Mouse (Mus musculus) lung, embryonic 16.5 days (tissue): Measurements from ENCODE around the gene Ap5z1. TPM values are rescaled to one million over a fixed set of nuclear protein-coding genes. Genes with fewer than 3 reads are reported as not detected.
A peak's percentile ranks its signal among the peaks of the same experiment; 100 is the strongest.

Source experiments
- ATAC-seq: fragments of 200-750 bp; cut with Nextera tagmentation; 2 replicates; pipeline ENCODE4 v1.8.0; 2017; ENCODE audit warnings: low read depth, mild to moderate bottlenecking, moderate library complexity
- H3K27ac ChIP-seq: fragments of 300-500 bp; sonication (generic); 2 replicates; pipeline ENCODE4 v1.5.1; 2014; ENCODE audit warnings: mild to moderate bottlenecking, control low read depth, low read length
- H3K27me3 ChIP-seq: fragments of 300-500 bp; sonication (generic); 2 replicates; pipeline ENCODE4 v1.6.1; 2014; ENCODE audit warnings: low read depth, low read length, mixed read lengths; ENCODE audit not compliant: control insufficient read depth, insufficient read depth
- H3K36me3 ChIP-seq: fragments of 300-500 bp; sonication (generic); 2 replicates; pipeline ENCODE4 v1.6.1; 2014; ENCODE audit warnings: low read length; ENCODE audit not compliant: control insufficient read depth, insufficient read depth
- H3K4me1 ChIP-seq: fragments of 300-500 bp; sonication (generic); replicated peaks from 2 replicates; pipeline ENCODE4 v1.6.1; 2014; ENCODE audit warnings: low read length, mixed read lengths; ENCODE audit not compliant: control insufficient read depth, insufficient read depth
- H3K4me2 ChIP-seq: fragments of 300-500 bp; sonication (generic); 2 replicates; pipeline ENCODE4 v1.6.1; 2014; ENCODE audit warnings: low read depth, low read length, control low read depth
- H3K4me3 ChIP-seq: fragments of 300-500 bp; sonication (generic); 2 replicates; pipeline ENCODE4 v1.5.1; 2014; ENCODE audit warnings: mild to moderate bottlenecking, low read length, control low read depth
- H3K9ac ChIP-seq: fragments of 300-500 bp; sonication (generic); 2 replicates; pipeline ENCODE4 v1.6.1; 2014; ENCODE audit warnings: low read length, control low read depth
- H3K9me3 ChIP-seq: fragments of 300-500 bp; sonication (generic); 2 replicates; pipeline ENCODE4 v1.6.1; 2016; ENCODE audit warnings: low read length; ENCODE audit not compliant: control insufficient read depth
- WGBS: fragments of 180-500 bp; shearing (Covaris S2); extraction: QIAGEN DNeasy Blood & Tissue Kit; methylation state at CpG from one replicate; pipeline ENCODE4 v1.1.7; 2014; 5-methylcytosine and 5-hydroxymethylcytosine counted together
- polyA plus RNA-seq: library from polyadenylated mRNA; unstranded; fragments of >200 nt; fragmentation: Nextera tagmentation; extraction: Ambion mirVana; gene quantifications from 2 replicates; pipeline ENCODE4 v1.2.1, GENCODE M21; 2015

Gene Ap5z1
- polyA plus RNA-seq, 1 experiment from 2014 or later = 10.3 TPM

DNA sequence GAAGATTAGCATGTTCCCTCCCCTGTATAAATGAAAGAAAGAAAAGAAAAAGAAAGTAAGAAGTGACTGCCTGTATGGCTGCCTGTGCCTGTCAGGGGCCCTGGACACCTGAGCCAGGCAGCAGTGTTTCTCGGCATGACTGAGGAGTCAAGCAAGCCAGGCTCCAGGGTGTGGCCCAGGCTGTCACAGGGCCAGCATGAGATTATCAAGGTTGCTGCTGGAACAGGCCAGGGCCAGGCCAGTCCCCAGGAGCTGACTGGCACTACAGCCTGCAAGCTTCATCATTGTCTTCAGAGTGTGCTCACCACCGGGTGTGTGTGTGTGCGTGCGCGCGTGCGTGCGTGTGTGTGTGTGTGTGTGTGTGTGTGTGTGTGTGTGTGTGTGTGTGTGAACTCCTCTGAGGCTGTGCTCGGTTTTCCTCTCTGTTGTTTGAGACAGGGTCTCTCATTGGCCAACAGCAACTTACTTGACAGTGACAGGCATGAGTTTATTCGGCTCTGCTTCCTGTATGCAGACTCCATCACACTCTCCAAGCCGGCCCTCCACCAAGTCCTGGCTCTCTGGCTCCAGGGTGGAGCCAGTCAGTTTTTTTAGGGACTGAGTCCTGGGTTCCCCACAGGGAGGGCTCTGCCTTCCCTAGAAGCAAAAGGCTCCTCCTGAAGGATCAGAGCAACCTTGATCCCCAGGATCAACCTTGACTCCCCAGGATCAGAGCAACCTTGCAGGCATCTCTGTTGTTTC, 18.8 kb upstream of the Ap5z1 start:
- ATAC-seq = no peak

DNA sequence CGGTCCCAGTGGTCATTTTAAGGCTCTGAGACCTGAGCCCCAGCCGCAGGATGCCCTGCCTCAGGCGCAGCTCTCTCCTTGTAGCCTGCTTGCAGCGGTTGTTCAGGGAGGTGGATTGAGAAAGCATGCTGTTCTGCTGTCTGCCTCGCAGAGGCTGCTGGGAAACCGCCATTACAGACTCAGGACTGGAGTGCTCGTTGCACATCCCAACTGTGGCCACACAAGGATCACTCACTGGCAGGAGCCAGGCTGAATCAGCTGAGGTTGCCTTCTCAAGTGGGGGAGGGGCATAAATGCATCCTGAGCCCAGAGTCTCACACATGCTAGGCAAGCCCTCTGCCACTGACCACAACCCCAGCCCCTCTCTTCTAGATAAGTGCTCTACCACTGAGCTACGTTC, 18.0 kb upstream of the Ap5z1 start:
- 56% methylated on average over 8 of the region's 8 CpGs for WGBS
- Histone ChIP-seq H3K4me2 (no peak overlapping the region), H3K36me3 (0 out of 2 replicates have a peak, but pooled peaks cover 8% of the 10 kb centered on the region), H3K9me3 (no peaks in the 10 kb centered on the region), H3K4me3 (no peak overlapping the region), H3K27ac (no peak overlapping the region; the same call in 1 of the 2 replicates), H3K27me3 (no peaks in the 10 kb centered on the region), H3K4me1 (peaks cover 41% of the 10 kb centered on the region), H3K9ac (no peak overlapping the region)
- no peak for ATAC-seq

More for the DNA sequence above, 18.8 kb upstream of the Ap5z1 start:
- no peak overlapping the region for H3K4me3 ChIP-seq
- H3K4me1 ChIP-seq = peaks cover 44% of the 10 kb centered on the region
- H3K4me2 ChIP-seq = no peak overlapping the region
- WGBS = 32% methylated on average over 6 of the region's 11 CpGs
- 0 out of 2 replicates have a peak, but pooled peaks cover 5% of the 10 kb centered on the region for H3K36me3 ChIP-seq
- peak overlapping the region; percentile 28; the same call in 1 of the 2 replicates for H3K9ac ChIP-seq
- H3K27ac ChIP-seq = peak overlapping the region; percentile 46; the same call in 1 of the 2 replicates
- no peaks in the 10 kb centered on the region for H3K9me3 ChIP-seq
- H3K27me3 ChIP-seq = no peaks in the 10 kb centered on the region

DNA sequence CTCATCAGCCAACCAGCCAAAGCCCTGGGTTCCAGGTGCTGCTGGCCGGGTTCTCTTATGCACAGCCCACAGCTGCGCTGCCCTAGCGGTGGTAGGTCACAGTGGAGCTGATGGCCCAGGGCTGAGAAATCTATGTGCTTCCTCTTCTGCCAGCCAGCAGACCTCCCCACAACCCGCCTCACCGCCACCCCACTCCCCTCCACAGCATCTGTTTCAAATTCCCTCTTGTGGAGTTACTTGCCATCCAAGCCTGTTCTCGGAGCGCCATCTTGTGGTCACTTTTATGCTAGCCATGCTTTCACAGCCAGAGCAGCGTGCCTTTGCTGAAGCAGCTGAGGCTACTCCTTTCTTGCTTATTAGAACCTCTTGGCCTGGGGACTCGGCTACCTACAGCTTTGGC, 15.7 kb upstream of the Ap5z1 start:
- Histone ChIP-seq H3K36me3 (peaks cover 10% of the 10 kb centered on the region; the same call in 1 of the 2 replicates), H3K4me2 (no peak overlapping the region), H3K4me1 (peaks cover 30% of the 10 kb centered on the region), H3K9ac (peak overlapping the region; percentile 10; the same call in 1 of the 2 replicates), H3K27ac (no peak overlapping the region), H3K4me3 (no peak overlapping the region), H3K27me3 (no peaks in the 10 kb centered on the region), H3K9me3 (no peaks in the 10 kb centered on the region)
- 9% methylated on average over 9 of the region's 9 CpGs for WGBS
- peak; percentile 71 for ATAC-seq

DNA sequence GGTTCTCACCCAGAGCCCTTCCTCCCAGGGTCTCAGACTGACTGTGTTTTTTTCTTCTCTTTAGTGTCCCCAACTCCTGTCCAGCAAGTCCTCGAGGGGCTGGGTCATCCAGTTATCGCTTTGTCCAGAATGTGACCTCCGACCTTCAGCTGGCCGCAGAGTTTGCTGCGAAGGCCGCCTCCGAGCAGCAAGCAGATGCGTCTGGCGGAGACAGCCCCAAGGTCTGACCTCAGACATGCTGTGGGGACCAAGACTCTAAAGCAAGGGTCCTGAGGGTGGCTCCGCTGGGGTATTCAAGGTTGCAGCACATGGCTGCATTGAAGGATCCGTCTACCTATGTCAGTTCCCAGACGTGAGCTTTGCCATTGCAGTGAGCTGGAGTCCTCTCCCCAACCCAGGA, 15.1 kb upstream of the Ap5z1 start:
- H3K9me3 ChIP-seq = no peaks in the 10 kb centered on the region
- H3K27me3 ChIP-seq = no peaks in the 10 kb centered on the region
- no peak overlapping the region for H3K27ac ChIP-seq
- ATAC-seq = no peak
- H3K4me1 ChIP-seq = peaks cover 25% of the 10 kb centered on the region
- 47% methylated on average over 12 of the region's 12 CpGs for WGBS
- no peak overlapping the region for H3K9ac ChIP-seq
- no peak overlapping the region for H3K4me3 ChIP-seq
- peaks cover 14% of the 10 kb centered on the region; the same call in 1 of the 2 replicates for H3K36me3 ChIP-seq
- no peak overlapping the region for H3K4me2 ChIP-seq

DNA sequence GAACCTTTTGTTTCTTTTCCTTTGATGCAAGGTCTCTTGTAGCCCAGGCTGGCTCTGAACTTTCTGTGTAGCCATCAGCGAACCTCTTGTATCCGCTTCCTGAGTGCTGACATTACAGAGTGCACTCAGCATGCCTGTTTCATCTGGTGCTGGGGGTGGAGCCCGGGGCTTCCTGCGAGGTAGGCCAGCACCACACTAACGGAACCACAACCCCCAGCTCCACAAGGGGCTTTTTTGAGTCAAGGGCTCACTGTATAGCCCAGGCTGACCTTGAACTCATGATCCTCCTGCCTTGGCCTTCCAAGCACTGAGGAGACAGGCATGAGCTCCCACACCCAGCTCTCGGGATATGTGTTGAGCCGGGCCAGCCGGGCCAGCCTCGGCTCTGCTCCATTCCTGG, 12.9 kb upstream of the Ap5z1 start:
- Histone ChIP-seq H3K27me3 (no peaks in the 10 kb centered on the region), H3K9ac (no peak overlapping the region), H3K36me3 (peaks cover 24% of the 10 kb centered on the region; the same call in 1 of the 2 replicates), H3K4me2 (no peak overlapping the region), H3K4me1 (0 out of 2 replicates have a peak, but pooled peaks cover 4% of the 10 kb centered on the region), H3K27ac (no peak overlapping the region), H3K9me3 (no peaks in the 10 kb centered on the region), H3K4me3 (no peak overlapping the region)
- ATAC-seq = no peak
- WGBS = 88% methylated on average over 9 of the region's 9 CpGs

DNA sequence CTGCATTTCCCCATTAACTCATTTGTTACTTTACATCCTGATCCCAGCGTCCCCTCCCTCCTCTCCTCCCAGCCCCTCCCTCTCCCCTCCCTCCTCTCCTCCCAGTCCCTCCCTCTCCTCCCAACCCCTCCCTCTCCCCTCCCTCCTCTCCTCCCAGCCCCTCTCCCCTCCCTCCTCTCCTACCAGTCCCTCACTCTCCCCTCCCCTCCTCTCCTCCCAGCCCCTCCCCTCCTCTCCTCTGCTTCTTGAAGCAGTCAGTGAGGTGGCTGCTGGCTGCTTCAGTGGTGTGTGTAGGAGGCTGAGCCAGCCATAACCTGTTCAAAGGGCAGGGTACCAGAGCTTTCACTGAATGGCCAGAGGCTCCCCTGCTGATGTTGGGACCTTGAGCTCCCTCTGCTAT, 12.0 kb upstream of the Ap5z1 start:
- Histone ChIP-seq H3K9me3 (no peaks in the 10 kb centered on the region), H3K4me1 (peaks cover 7% of the 10 kb centered on the region), H3K27ac (no peak overlapping the region), H3K36me3 (peaks cover 28% of the 10 kb centered on the region), H3K27me3 (no peaks in the 10 kb centered on the region), H3K4me2 (no peak overlapping the region), H3K4me3 (no peak overlapping the region), H3K9ac (no peak overlapping the region)
- ATAC-seq = peak; percentile 15; the same call in 1 of the 2 replicates
- WGBS = 14% methylated on average over 1 of the region's 1 CpGs

DNA sequence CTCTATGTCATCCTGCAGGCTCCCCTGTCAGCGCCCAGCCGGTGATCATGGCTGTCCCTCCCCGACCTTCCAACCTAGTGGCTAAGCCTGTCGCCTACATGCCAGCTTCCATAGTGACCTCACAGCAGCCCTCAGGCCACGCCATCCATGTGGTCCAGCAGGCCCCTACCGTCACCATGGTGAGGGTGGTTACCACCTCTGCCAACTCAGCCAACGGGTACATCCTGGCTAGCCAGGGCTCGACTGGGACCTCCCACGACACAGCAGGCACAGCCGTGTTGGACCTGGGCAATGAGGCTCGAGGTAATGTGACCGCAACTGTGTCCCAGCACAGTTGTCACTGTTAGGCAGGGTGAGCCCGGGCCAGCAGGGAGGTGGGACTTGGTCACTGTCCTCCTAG, 10.0 kb upstream of the Ap5z1 start:
- H3K4me3 ChIP-seq = no peak overlapping the region
- no peak overlapping the region for H3K9ac ChIP-seq
- H3K4me2 ChIP-seq = no peak overlapping the region
- H3K27me3 ChIP-seq = no peaks in the 10 kb centered on the region
- WGBS = 93% methylated on average over 13 of the region's 13 CpGs
- H3K36me3 ChIP-seq = peaks cover 35% of the 10 kb centered on the region
- no peak overlapping the region for H3K27ac ChIP-seq
- peaks cover 14% of the 10 kb centered on the region for H3K4me1 ChIP-seq
- H3K9me3 ChIP-seq = no peaks in the 10 kb centered on the region
- no peak for ATAC-seq

DNA sequence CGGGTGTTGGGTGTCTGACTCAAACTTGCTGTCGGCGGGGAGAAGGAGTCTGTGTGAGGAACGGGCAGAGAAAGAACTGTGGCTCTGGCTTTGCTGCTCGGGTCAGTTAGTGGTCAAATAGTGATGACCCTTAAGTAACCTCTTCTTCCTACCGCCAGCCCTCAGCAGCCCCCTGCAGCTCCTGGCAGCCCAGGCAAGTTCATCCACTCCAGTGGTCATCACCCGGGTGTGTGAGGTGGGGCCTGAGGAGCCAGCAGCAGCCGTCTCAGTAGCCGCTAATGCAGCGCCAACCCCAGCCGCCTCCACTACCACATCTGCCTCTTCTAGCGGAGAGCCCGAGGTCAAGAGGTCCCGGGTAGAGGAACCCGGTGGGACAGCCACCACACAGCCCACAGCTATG, 7.4 kb upstream of the Ap5z1 start:
- Histone ChIP-seq H3K27ac (peak overlapping the region; percentile 66), H3K27me3 (no peaks in the 10 kb centered on the region), H3K9ac (no peak overlapping the region), H3K4me3 (no peak overlapping the region), H3K4me1 (peaks cover 14% of the 10 kb centered on the region), H3K4me2 (no peak overlapping the region), H3K36me3 (peaks cover 28% of the 10 kb centered on the region), H3K9me3 (no peaks in the 10 kb centered on the region)
- 46% methylated on average over 15 of the region's 15 CpGs for WGBS
- ATAC-seq = no peak

DNA sequence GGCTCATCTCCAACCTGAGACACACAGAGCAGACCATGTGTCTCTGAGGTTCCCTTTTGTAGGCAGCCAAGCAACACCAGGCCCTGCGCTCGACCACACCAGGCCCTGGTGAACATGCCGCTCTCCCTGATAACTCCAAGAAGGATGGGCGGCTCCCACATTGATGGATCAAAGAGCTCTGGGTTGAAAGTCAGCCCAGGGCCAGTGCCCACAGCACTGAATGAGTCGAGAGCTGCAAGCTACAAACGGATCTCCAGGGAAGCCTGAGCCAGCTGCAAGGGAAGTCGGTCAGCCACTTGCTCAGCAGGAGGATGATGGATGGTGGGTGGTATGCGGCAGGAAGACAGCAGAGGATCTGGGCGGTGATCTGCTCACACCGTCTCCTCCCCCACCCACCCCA, 6.4 kb upstream of the Ap5z1 start:
- H3K27ac ChIP-seq = peak overlapping the region; percentile 66

More for the DNA sequence above, 6.4 kb upstream of the Ap5z1 start:
- Histone ChIP-seq H3K4me1 (peaks cover 14% of the 10 kb centered on the region), H3K4me3 (no peak overlapping the region), H3K36me3 (peaks cover 33% of the 10 kb centered on the region), H3K9me3 (no peaks in the 10 kb centered on the region), H3K27me3 (no peaks in the 10 kb centered on the region), H3K4me2 (no peak overlapping the region), H3K9ac (no peak overlapping the region)
- peak; percentile 53 for ATAC-seq
- WGBS = 42% methylated on average over 10 of the region's 10 CpGs
